Mouse (Mus musculus) thymus, postnatal 0 days (tissue): Measurements from ENCODE around the gene Rimkla. TPM values are rescaled to one million over a fixed set of nuclear protein-coding genes. Genes with fewer than 3 reads are reported as not detected.

ENCODE experiments used
- DNase-seq: peaks from one replicate; pipeline ENCODE4 v3.0.0-alpha.2; 2015; ENCODE audit warnings: low spot score
- polyA plus RNA-seq: library from polyadenylated mRNA; unstranded; fragments of >200 nt; fragmentation: Nextera tagmentation; extraction: Ambion mirVana; gene quantifications from 2 replicates; pipeline ENCODE4 v1.2.1, GENCODE M21; 2015

The Rimkla gene
- polyA plus RNA-seq, 1 experiment from 2014 or later = 0.25 TPM

GRCm38 (mm10) chr4:119467720-119468380 is 24.6 kb downstream of the Rimkla start:
- DNase-seq = no peak

DNA sequence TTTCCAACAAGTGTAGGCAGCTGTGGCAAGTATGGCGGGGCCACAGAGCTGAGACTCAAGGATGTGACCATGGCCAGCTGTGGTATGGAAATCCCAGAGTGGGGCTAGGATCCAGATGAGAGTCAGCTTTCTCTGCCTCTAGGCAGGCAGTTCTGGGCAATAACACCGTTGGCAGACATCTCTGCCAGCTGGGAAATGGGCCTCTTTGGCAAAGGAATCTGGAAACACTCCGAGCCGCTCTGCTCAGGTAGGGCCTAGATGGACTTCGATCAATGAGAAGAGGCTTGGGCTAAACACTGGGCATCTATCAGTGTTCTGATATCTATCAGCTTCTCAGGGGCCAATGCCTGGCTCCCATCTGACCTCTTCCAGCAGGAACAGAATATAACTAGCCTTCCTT is 26.6 kb downstream of the Rimkla start:
- DNase-seq = no peak

DNA sequence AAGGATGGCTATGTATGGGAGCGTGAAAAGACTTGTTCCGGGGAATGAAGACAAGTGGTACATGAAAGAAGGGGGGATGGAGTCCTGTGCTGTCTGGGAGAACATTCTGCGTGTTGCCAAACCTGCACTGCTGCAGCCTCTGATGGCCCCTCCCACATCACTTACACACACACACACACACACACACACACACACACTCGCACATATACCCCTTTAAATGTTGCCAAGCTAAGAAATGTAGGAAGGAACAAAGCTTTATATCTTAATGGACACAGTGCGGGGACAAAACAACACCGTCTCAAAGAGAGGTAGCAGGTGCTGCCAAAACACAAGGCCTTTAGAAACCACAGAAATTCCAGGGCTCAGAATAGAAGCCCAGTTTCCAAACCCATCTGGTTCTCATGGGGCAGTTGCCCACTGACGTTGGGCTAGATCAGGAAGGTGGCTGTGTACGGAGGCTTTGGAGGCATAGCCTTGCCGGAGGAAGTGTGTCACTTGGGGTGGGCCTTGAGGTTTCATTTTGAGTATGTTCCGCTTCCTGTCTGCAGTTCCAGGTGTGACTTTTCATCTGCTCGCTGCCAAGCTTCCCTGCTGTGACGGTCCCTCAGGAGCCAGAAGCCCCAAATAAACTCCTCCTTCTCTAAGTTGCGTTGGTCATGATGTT is 28.5 kb downstream of the Rimkla start:
- peak; percentile 76 for DNase-seq

- no peak for DNase-seq
Observed at GRCm38 (mm10) chr4:119462858-119463755, 29.3 kb downstream of the Rimkla start.

- DNase-seq = no peak
Observed at GRCm38 (mm10) chr4:119462457-119462856, 30.0 kb downstream of the Rimkla start.

- no peak for DNase-seq
Observed at GRCm38 (mm10) chr4:119460728-119461141, 31.7 kb downstream of the Rimkla start.

- peak; percentile 51 for DNase-seq
Observed at GRCm38 (mm10) chr4:119460296-119460695, 32.1 kb downstream of the Rimkla start.

DNA sequence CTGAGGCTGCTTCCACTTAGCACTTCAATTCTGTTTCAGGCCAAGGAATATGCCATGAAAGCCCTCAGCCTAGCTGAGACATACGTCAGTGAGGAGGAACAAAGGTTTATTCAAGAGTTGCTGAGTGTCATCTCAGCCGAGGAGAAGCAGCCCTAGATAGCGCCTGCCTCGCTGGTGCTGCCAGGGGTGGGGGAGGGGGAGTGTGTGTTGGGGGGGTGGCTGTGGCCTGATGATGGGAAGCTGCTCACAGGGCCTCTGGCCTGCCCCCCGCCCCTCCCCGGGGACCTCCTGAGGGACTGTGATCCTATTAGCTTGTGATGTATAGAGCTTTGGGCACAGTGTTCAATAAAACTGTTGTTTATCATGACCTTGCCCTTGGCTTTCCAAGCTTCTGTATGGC is 38.9 kb downstream of the Rimkla start:
- no peak for DNase-seq

DNA sequence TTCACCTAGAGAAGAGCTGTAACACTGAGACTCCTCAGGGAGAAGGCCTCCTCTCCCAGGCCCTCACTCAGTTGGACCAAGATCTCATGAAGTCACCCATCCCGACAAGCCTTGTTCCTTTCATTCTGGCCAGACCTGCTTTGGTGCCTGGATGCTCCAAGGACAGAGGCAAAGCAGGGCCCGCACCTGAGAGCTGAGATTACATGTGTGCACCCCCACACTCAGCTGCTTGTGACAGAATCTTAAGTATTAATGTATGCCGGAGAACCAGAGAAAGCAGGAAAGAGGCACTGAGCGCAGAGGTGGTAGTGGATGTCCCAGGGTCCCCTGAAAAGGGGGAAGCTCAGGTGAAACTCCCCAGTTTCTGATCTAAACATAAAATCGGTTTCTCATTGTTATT is 39.3 kb downstream of the Rimkla start:
- no peak for DNase-seq

GRCm38 (mm10) chr4:119450436-119450835 is 42.0 kb downstream of the Rimkla start:
- no peak for DNase-seq

- DNase-seq = no peak
Observed at GRCm38 (mm10) chr4:119447786-119448185, 44.6 kb downstream of the Rimkla start.

GRCm38 (mm10) chr4:119447261-119447660 is 45.2 kb downstream of the Rimkla start:
- no peak for DNase-seq

DNA sequence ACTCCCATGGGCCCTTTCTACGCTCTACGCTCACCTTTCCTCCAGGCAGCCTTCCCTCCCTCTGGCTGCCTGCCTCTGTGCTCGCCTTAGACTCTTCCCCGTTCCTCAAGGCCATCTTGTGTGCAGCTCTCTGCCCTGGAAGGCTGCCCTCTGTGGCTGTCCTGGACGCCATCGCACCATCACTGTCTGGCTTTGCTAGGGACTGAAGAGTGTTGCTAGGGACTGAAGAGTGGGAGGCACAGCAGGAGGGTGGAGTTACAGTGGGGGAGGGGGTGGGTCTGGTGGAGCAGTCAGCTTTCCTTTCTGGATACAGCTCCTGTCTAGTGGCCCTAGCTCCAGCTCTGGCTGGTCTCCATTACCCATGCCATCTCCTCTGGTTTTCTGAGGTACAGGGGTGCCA is 49.9 kb downstream of the Rimkla start:
- no peak for DNase-seq

- DNase-seq = no peak
Observed at GRCm38 (mm10) chr4:119441836-119442235, 50.6 kb downstream of the Rimkla start.

DNA sequence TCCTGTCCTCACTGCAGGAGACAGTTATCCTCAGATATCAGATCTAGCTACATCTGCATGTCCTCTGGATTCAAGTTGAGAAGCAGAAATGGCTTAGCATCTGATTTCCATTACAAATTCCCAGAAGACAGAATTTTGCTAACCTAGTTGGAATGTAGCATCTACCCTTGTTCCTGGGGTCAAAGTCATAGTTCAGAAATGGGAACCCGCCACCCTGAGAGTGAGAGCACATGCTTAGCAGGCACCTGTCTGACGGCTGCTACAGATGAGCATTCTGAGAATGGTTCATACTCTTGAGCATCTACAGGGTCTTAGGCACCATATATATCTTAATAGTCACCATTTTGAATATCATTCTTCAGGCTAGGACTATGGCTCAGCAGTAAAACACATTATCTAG is 54.5 kb downstream of the Rimkla start:
- DNase-seq = no peak

- DNase-seq = peak; percentile 28
Observed at GRCm38 (mm10) chr4:119430678-119431077, 61.8 kb downstream of the Rimkla start.

GRCm38 (mm10) chr4:119427680-119428079 is 64.7 kb downstream of the Rimkla start:
- no peak for DNase-seq

DNA sequence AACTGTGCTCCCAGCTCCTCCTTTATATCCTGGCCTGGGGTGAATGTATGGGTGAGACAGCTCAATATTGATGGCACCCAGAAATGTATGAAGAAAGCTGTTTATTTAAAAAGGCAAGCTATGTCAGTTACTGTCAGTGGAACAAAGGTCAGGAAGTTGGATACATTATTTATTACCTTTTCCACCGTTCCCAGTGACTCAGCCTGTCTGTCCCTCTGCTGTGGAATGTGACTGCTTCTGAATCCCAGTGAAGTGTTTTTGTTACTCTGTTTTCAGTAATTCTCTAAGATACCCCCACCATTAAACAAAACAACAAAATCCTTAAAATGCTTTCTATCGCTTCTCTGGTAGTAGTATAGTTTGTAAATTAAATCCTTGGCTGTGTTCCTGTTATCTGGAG is 66.8 kb downstream of the Rimkla start:
- DNase-seq = no peak

DNA sequence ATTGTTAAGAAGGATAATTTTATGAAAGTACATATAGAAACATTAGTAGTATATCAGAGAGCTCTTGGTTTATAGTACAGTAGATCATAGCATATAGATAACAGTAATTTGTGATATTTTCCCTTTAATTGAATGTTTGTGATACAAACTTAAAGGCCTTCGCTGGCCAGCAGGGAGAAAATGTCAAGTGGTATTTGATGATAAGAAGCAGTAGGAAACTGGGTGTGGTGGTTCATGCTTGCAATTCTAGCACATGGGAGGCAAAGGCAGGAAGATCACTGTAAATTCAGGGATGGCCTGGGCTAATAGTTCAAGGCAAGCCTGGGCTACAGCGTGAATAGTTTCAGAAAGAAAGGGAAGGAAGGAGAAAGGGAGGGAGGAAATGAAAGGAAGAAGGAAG is 67.4 kb downstream of the Rimkla start:
- no peak for DNase-seq

GRCm38 (mm10) chr4:119422294-119422964 is 70.0 kb downstream of the Rimkla start, which contains the start of the genes Ppcs and Zmynd12:
Ppcs (minus strand) TSS chr4:119422420.
Zmynd12 (plus strand) TSS chr4:119422814.
- peak; percentile 88 for DNase-seq

DNA sequence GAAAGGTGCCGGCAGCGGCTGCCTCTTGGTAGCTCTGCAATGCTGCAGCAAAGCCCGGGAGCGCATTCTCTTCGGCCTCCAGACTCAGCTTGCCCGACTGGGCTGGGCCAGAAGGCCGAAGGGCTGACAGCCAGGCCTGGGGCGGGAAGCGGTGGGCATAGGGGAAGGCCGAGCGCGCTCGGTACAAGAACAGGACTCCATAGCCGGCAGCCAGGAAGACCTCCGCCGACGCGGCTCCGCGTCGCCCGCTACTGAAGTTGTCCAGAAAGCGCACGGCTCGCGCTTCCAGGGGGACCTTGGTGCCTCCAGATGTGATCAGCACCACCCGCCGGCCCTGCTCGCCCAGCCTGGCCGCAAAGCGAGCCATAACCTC is 70.5 kb downstream of the Rimkla start:
- DNase-seq = no peak
